In genomic region chr2:61711108-61712040, GRCm38 (mm10) we compare ENCODE assay signal across 8 mouse cellular contexts. TPM values are rescaled to one million over a fixed set of nuclear protein-coding genes. Genes with fewer than 3 reads are reported as not detected.
DNase-seq lines count a peak whose midpoint lies in the region; ATAC-seq and TF ChIP-seq lines count a peak whose summit lies in the region.

Psmd14 (plus strand) TSS chr2:61711694.

- peaks cover 6% of the 10 kb centered on the region for H3K9me3 ChIP-seq in erythroblast, embryonic 14.5 days (ENCODE audit: control insufficient read depth, low read length)
- H3K9me3 ChIP-seq in heart, embryonic 12.5 days (replicated peaks) = peaks cover 5% of the 10 kb centered on the region
- H3K9me3 ChIP-seq in kidney, postnatal 0 days (replicated peaks; ENCODE audit: low read length) = no peaks in the 10 kb centered on the region
- H3K9me3 ChIP-seq in liver, embryonic 11.5 days (ENCODE audit: control insufficient read depth, low read length) = no peaks in the 10 kb centered on the region
- no peaks in the 10 kb centered on the region for H3K9me3 ChIP-seq in stomach, embryonic 14.5 days (ENCODE audit: control insufficient read depth, low read depth, low read length)

- peak; percentile 97 for ATAC-seq in heart, embryonic 12.5 days (ENCODE audit: insufficient number of reproducible peaks, low FRiP score)
- peak; percentile 98 for ATAC-seq in kidney, postnatal 0 days (replicated peaks; ENCODE audit: low FRiP score, low read depth)
- ATAC-seq in liver, embryonic 11.5 days (replicated peaks; ENCODE audit: low FRiP score) = peak; percentile 92
- ATAC-seq in stomach, embryonic 14.5 days (ENCODE audit: insufficient number of reproducible peaks, insufficient read depth, low FRiP score, low read depth) = peak; percentile 95

- peak; percentile 55; the same call in 1 of the 2 replicates for TF ChIP-seq POLR2A in brain, embryonic 14.5 days (IDR thresholded peaks at IDR 0.05; ENCODE audit: borderline replicate concordance, extremely low read depth, insufficient read depth, insufficient read length, poor library complexity, severe bottlenecking)

- peak within 1 kb of the TSS; percentile 89 for H3K27ac ChIP-seq in heart, embryonic 12.5 days (ENCODE audit: poor library complexity, severe bottlenecking)
- peak within 1 kb of the TSS; percentile 90 for H3K27ac ChIP-seq in kidney, postnatal 0 days
- peak within 1 kb of the TSS; percentile 90 for H3K27ac ChIP-seq in liver, embryonic 11.5 days (ENCODE audit: low read depth, low read length)
- H3K27ac ChIP-seq in stomach, embryonic 14.5 days (ENCODE audit: low read length) = peak within 1 kb of the TSS; percentile 87

- H3K4me1 ChIP-seq in erythroblast, embryonic 14.5 days (ENCODE audit: control insufficient read depth) = peaks cover 26% of the 10 kb centered on the region
- H3K4me1 ChIP-seq in heart, embryonic 12.5 days (replicated peaks) = peaks cover 11% of the 10 kb centered on the region
- H3K4me1 ChIP-seq in kidney, postnatal 0 days (replicated peaks; ENCODE audit: insufficient read depth, low read length) = 0 out of 2 replicates have a peak, but pooled peaks cover 4% of the 10 kb centered on the region
- H3K4me1 ChIP-seq in liver, embryonic 11.5 days (replicated peaks; ENCODE audit: control insufficient read depth, insufficient read depth, low read length) = no peaks in the 10 kb centered on the region; the same call in 1 of the 2 replicates
- H3K4me1 ChIP-seq in stomach, embryonic 14.5 days (ENCODE audit: control insufficient read depth, insufficient read depth, low read length) = peaks cover 11% of the 10 kb centered on the region; the same call in 1 of the 2 replicates

- H3K36me3 ChIP-seq in C2C12 (ENCODE audit: control insufficient read depth, insufficient read depth) = peaks cover 24% of the 10 kb centered on the region
- peaks cover 21% of the 10 kb centered on the region for H3K36me3 ChIP-seq in erythroblast, embryonic 14.5 days (ENCODE audit: control insufficient read depth)
- 0 out of 2 replicates have a peak, but pooled peaks cover 2% of the 10 kb centered on the region for H3K36me3 ChIP-seq in heart, embryonic 12.5 days
- no peaks in the 10 kb centered on the region for H3K36me3 ChIP-seq in kidney, postnatal 0 days (ENCODE audit: insufficient read depth, low read length)
- no peaks in the 10 kb centered on the region for H3K36me3 ChIP-seq in liver, embryonic 11.5 days (ENCODE audit: control insufficient read depth, insufficient read depth, low read length)
- H3K36me3 ChIP-seq in stomach, embryonic 14.5 days (ENCODE audit: control insufficient read depth, insufficient read depth, low read length) = no peaks in the 10 kb centered on the region

- H3K27me3 ChIP-seq in C2C12 (ENCODE audit: control insufficient read depth, insufficient read depth, insufficient read length) = no peaks in the 10 kb centered on the region
- H3K27me3 ChIP-seq in erythroblast, embryonic 14.5 days (ENCODE audit: control insufficient read depth) = no peaks in the 10 kb centered on the region
- no peaks in the 10 kb centered on the region for H3K27me3 ChIP-seq in heart, embryonic 12.5 days (replicated peaks)
- no peaks in the 10 kb centered on the region for H3K27me3 ChIP-seq in kidney, postnatal 0 days (ENCODE audit: insufficient read depth, low read length)
- H3K27me3 ChIP-seq in liver, embryonic 11.5 days (replicated peaks; ENCODE audit: control insufficient read depth, insufficient read depth, low read length) = no peaks in the 10 kb centered on the region
- no peaks in the 10 kb centered on the region for H3K27me3 ChIP-seq in stomach, embryonic 14.5 days (ENCODE audit: control insufficient read depth, insufficient read depth, low read length)

- H3K79me3 ChIP-seq in C2C12 (ENCODE audit: low read depth) = peaks cover 47% of the 10 kb centered on the region

- H3K4me3 ChIP-seq in C2C12 (ENCODE audit: insufficient read depth, poor library complexity, severe bottlenecking) = peak within 1 kb of the TSS; percentile 99
- peak within 1 kb of the TSS; percentile 74 for H3K4me3 ChIP-seq in erythroblast, embryonic 14.5 days (replicated peaks)
- H3K4me3 ChIP-seq in heart, embryonic 12.5 days = peak within 1 kb of the TSS; percentile 99
- H3K4me3 ChIP-seq in kidney, postnatal 0 days (replicated peaks; ENCODE audit: low read depth, low read length) = peak within 1 kb of the TSS; percentile 97
- H3K4me3 ChIP-seq in liver, embryonic 11.5 days (ENCODE audit: low read depth, low read length) = peak within 1 kb of the TSS; percentile 95
- H3K4me3 ChIP-seq in stomach, embryonic 14.5 days (ENCODE audit: low read depth, low read length) = peak within 1 kb of the TSS; percentile 91

- H3ac ChIP-seq in C2C12 (ENCODE audit: control insufficient read depth, insufficient read length, low read depth) = peak within 1 kb of the TSS; percentile 72

- peak within 1 kb of the TSS; percentile 90 for H3K9ac ChIP-seq in heart, embryonic 12.5 days
- H3K9ac ChIP-seq in kidney, postnatal 0 days (ENCODE audit: low read depth, low read length) = peak within 1 kb of the TSS; percentile 94
- H3K9ac ChIP-seq in liver, embryonic 11.5 days (ENCODE audit: low read depth, low read length) = peak within 1 kb of the TSS; percentile 96
- peak within 1 kb of the TSS; percentile 92 for H3K9ac ChIP-seq in stomach, embryonic 14.5 days (replicated peaks; ENCODE audit: low read depth, low read length)

- WGBS in heart, embryonic 12.5 days = 3% methylated on average over 47 of the region's 52 CpGs
- 8% methylated on average over 43 of the region's 52 CpGs for WGBS in kidney, postnatal 0 days
- WGBS in liver, embryonic 11.5 days = 6% methylated on average over 45 of the region's 52 CpGs
- 7% methylated on average over 47 of the region's 52 CpGs for WGBS in stomach, embryonic 14.5 days

- peaks cover 49% of the 10 kb centered on the region for H3K79me2 ChIP-seq in C2C12 (ENCODE audit: control insufficient read depth, insufficient read depth)

- H3K4me2 ChIP-seq in heart, embryonic 12.5 days = peak within 1 kb of the TSS; percentile 87
- H3K4me2 ChIP-seq in kidney, postnatal 0 days (ENCODE audit: low read length) = peak within 1 kb of the TSS; percentile 77
- peak within 1 kb of the TSS; percentile 79 for H3K4me2 ChIP-seq in liver, embryonic 11.5 days
- peak within 1 kb of the TSS; percentile 79 for H3K4me2 ChIP-seq in stomach, embryonic 14.5 days (replicated peaks; ENCODE audit: low read depth, low read length)

- TF ChIP-seq CTCF in C2C12 (IDR thresholded peaks at IDR 0.05; ENCODE audit: control insufficient read depth, insufficient read depth, insufficient read length) = no peak
- TF ChIP-seq CTCF in brain, embryonic 14.5 days (IDR thresholded peaks at IDR 0.05; ENCODE audit: borderline replicate concordance, extremely low read depth, insufficient read depth, insufficient read length) = no peak
- no peak for TF ChIP-seq CTCF in kidney, postnatal 0 days (IDR thresholded peaks at IDR 0.05; ENCODE audit: low read depth)

- DNase-seq in brain, embryonic 14.5 days (ENCODE audit: low read depth) = peak; percentile 97
- DNase-seq in kidney, postnatal 0 days (ENCODE audit: low spot score) = peak; percentile 97
- peak; percentile 90 for DNase-seq in liver, embryonic 11.5 days (ENCODE audit: low spot score)
- DNase-seq in naive thymus-derived CD4-positive, alpha-beta T cell, adult 2 months (ENCODE audit: low read depth) = peak; percentile 91

TF ChIP-seq in C2C12, 6 proteins besides CTCF, POLR2A, EP300 and RAD21:
- TF ChIP-seq MAX (IDR thresholded peaks at IDR 0.05) = peak; percentile 10
- TF ChIP-seq USF1 (IDR thresholded peaks at IDR 0.05; ENCODE audit: low read depth) = no peak

RNA-seq across cellular contexts. Expression of gene Psmd14, which starts in this region (rescaled TPM):
- 98.8 TPM for polyA plus RNA-seq in C2C12 (2012; fragmentation: generic; extraction: Trizol)
- polyA plus RNA-seq in brain, embryonic 14.5 days (2012; rRNA removed) = 96.6 and 104 TPM in 2 replicates
- polyA plus RNA-seq in erythroblast, embryonic 14.5 days (2012) = 0.59 and 0.92 TPM in 2 replicates
- 140 and 144 TPM in 2 replicates for polyA plus RNA-seq in heart, embryonic 12.5 days (2016; fragmentation: Nextera tagmentation; extraction: Ambion mirVana)
- 165 and 169 TPM in 2 replicates for polyA plus RNA-seq in kidney, postnatal 0 days (2015; fragmentation: Nextera tagmentation; extraction: Ambion mirVana)
- polyA plus RNA-seq in liver, embryonic 11.5 days (2014; fragmentation: Nextera tagmentation; extraction: Ambion mirVana) = 247 and 278 TPM in 2 replicates
- 188 and 190 TPM in 2 replicates for polyA plus RNA-seq in stomach, embryonic 14.5 days (2014; fragmentation: Nextera tagmentation; extraction: Ambion mirVana)

Comparison
In these comparisons a context has a peak if more than half of its experiments do, and no peak if none do; other contexts are left out.
1. Peak in every context shown above with its lines: DNase-seq, ATAC-seq, H3K4me3 ChIP-seq and H3K27ac ChIP-seq.
2. RNA of gene Psmd14 (polyA plus RNA-seq): 247 to 278 TPM in liver, embryonic 11.5 days, 188 to 190 TPM in stomach, embryonic 14.5 days, 165 to 169 TPM in kidney, postnatal 0 days, 140 to 144 TPM in heart, embryonic 12.5 days, 96.6 to 104 TPM in brain, embryonic 14.5 days and 98.8 TPM in C2C12 (single experiment); 0.59 to 0.92 TPM in erythroblast, embryonic 14.5 days; every median in the first group is over 10 times any median in the second.